Comparison of ENCODE assay signal across 8 mouse cellular contexts in the genomic region with DNA sequence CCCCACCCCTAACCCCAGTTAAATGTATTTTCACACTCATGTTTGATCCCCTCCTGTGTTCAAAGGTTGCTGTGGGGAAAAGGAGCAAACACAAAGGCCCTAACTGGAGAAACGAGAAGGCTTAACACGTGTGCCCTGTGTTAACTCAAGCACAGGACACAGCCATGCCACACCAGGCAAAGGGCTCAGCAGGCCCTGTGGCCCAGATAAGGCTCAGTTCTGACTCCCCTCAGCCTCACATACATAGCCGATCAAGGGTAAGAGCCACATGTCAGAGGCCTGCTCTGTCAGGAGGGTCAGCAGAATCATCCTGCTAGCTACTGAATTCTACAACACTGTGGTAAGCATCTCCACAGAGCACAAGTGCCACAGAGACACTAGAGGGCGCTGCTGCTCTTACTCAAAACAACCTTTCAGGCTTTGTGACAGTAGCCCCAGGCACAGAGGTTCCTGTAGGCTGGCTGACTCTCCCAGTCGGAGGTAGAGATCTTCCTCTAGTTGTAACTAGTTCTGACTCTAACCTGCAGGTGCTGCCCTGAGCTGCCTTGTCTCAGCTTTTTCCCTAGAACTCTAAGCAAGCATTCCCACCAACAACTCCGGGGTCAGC. TPM values are rescaled to one million over a fixed set of nuclear protein-coding genes. Genes with fewer than 3 reads are reported as not detected.
DNase-seq lines count a peak whose midpoint lies in the region; ATAC-seq and TF ChIP-seq lines count a peak whose summit lies in the region.

No protein-coding gene starts in this region.

- 41% methylated on average over 6 of the region's 6 CpGs for WGBS in heart, embryonic 16.5 days
- 34% methylated on average over 6 of the region's 6 CpGs for WGBS in liver, embryonic 14.5 days (ENCODE audit: insufficient replicate concordance)
- 41% methylated on average over 6 of the region's 6 CpGs for WGBS in neural tube, embryonic 12.5 days
- 41% methylated on average over 6 of the region's 6 CpGs for WGBS in stomach, postnatal 0 days

- peaks cover 18% of the 10 kb centered on the region for H3K4me1 ChIP-seq in heart, embryonic 16.5 days (ENCODE audit: control insufficient read depth, insufficient read depth, low read length)
- H3K4me1 ChIP-seq in liver, embryonic 14.5 days (replicated peaks; ENCODE audit: control insufficient read depth in 2 of 2, insufficient read depth in 2 of 2, low read length in 1 of 2) = no peaks in the 10 kb centered on the region
- no peaks in the 10 kb centered on the region for H3K4me1 ChIP-seq in neural tube, embryonic 12.5 days
- no peaks in the 10 kb centered on the region for H3K4me1 ChIP-seq in stomach, postnatal 0 days (replicated peaks; ENCODE audit: control insufficient read depth, insufficient read depth)

- no peak for TF ChIP-seq EP300 in liver, embryonic 14.5 days (IDR thresholded peaks at IDR 0.05; ENCODE audit: low read depth)
- TF ChIP-seq EP300 in stomach, postnatal 0 days (optimal IDR thresholded peaks at IDR 0.05) = no peak

- peak; percentile 93 for TF ChIP-seq CTCF in liver, embryonic 14.5 days (IDR thresholded peaks at IDR 0.05; ENCODE audit: low read depth)
- TF ChIP-seq CTCF in stomach, postnatal 0 days (IDR thresholded peaks at IDR 0.05; ENCODE audit: low read depth) = peak; percentile 98

- no peak overlapping the region for H3K4me3 ChIP-seq in heart, embryonic 16.5 days (ENCODE audit: low read length)
- H3K4me3 ChIP-seq in liver, embryonic 14.5 days (ENCODE audit: insufficient read depth in 1 of 2, low read depth in 2 of 2, low read length in 2 of 2) = no peak overlapping the region
- no peak overlapping the region for H3K4me3 ChIP-seq in neural tube, embryonic 12.5 days
- no peak overlapping the region for H3K4me3 ChIP-seq in stomach, postnatal 0 days (ENCODE audit: low read depth, low read length)

- peaks cover 15% of the 10 kb centered on the region; the same call in 1 of the 2 replicates for H3K36me3 ChIP-seq in heart, embryonic 16.5 days (ENCODE audit: control insufficient read depth, insufficient read depth)
- no peaks in the 10 kb centered on the region for H3K36me3 ChIP-seq in liver, embryonic 14.5 days (replicated peaks; ENCODE audit: control insufficient read depth, insufficient read depth, low read depth)
- 0 out of 2 replicates have a peak, but pooled peaks cover 3% of the 10 kb centered on the region for H3K36me3 ChIP-seq in neural tube, embryonic 12.5 days
- peaks cover 3% of the 10 kb centered on the region; the same call in 1 of the 2 replicates for H3K36me3 ChIP-seq in stomach, postnatal 0 days (ENCODE audit: control insufficient read depth, insufficient read depth, low read length)

- peak overlapping the region; percentile 10; the same call in 1 of the 2 replicates for H3K27ac ChIP-seq in heart, embryonic 16.5 days (ENCODE audit: low read length)
- H3K27ac ChIP-seq in liver, embryonic 14.5 days = no peak overlapping the region
- no peak overlapping the region for H3K27ac ChIP-seq in neural tube, embryonic 12.5 days
- H3K27ac ChIP-seq in stomach, postnatal 0 days (replicated peaks) = no peak overlapping the region

- H3K27me3 ChIP-seq in heart, embryonic 16.5 days (ENCODE audit: control insufficient read depth, insufficient read depth, low read length) = no peaks in the 10 kb centered on the region
- H3K27me3 ChIP-seq in liver, embryonic 14.5 days (ENCODE audit: control insufficient read depth, insufficient read depth, low read length) = no peaks in the 10 kb centered on the region
- H3K27me3 ChIP-seq in neural tube, embryonic 12.5 days (replicated peaks) = no peaks in the 10 kb centered on the region
- H3K27me3 ChIP-seq in stomach, postnatal 0 days (ENCODE audit: control insufficient read depth, insufficient read depth, low read length) = no peaks in the 10 kb centered on the region

- DNase-seq in CD8-positive naive resting alpha-beta T cell, adult 2 months (ENCODE audit: low read depth in 2 of 2, low spot score in 2 of 2) = peak; percentile 69 to 71
- DNase-seq in brain, embryonic 18.5 days (ENCODE audit: low read depth, low spot score) = peak; percentile 71
- DNase-seq in fibroblast of lung, adult 2 months (ENCODE audit: low read depth) = peak; percentile 34
- DNase-seq in kidney, postnatal 14 days = peak; percentile 91
- peak; percentile 65 to 66 (median 65) for DNase-seq in liver, embryonic 14.5 days (ENCODE audit: low read depth in 3 of 3, low spot score in 3 of 3)
- peak; percentile 87 for DNase-seq in stomach, postnatal 0 days (ENCODE audit: low spot score)

- ATAC-seq in heart, embryonic 16.5 days (replicated peaks; ENCODE audit: extremely low read depth, insufficient read depth, low FRiP score) = peak; percentile 78
- ATAC-seq in liver, embryonic 14.5 days (ENCODE audit: insufficient read depth) = peak; percentile 48
- ATAC-seq in neural tube, embryonic 12.5 days (ENCODE audit: low FRiP score, low read depth) = peak; percentile 81
- ATAC-seq in stomach, postnatal 0 days (ENCODE audit: low FRiP score, low TSS enrichment) = peak; percentile 75

- 0 out of 2 replicates have a peak overlapping the region, but pooled peaks have one; percentile 9 for H3K9ac ChIP-seq in heart, embryonic 16.5 days (ENCODE audit: low read length)
- H3K9ac ChIP-seq in liver, embryonic 14.5 days (replicated peaks) = no peak overlapping the region
- H3K9ac ChIP-seq in neural tube, embryonic 12.5 days = no peak overlapping the region
- H3K9ac ChIP-seq in stomach, postnatal 0 days (ENCODE audit: low read length) = no peak overlapping the region

- no peaks in the 10 kb centered on the region for H3K9me3 ChIP-seq in heart, embryonic 16.5 days (replicated peaks; ENCODE audit: control insufficient read depth, low read length)
- no peaks in the 10 kb centered on the region for H3K9me3 ChIP-seq in liver, embryonic 14.5 days (ENCODE audit: control insufficient read depth, low read length)
- H3K9me3 ChIP-seq in neural tube, embryonic 12.5 days = no peaks in the 10 kb centered on the region
- no peaks in the 10 kb centered on the region for H3K9me3 ChIP-seq in stomach, postnatal 0 days (ENCODE audit: control insufficient read depth, low read length)

- H3K4me2 ChIP-seq in heart, embryonic 16.5 days (ENCODE audit: low read depth, low read length) = no peak overlapping the region
- no peak overlapping the region for H3K4me2 ChIP-seq in liver, embryonic 14.5 days (ENCODE audit: low read depth)
- H3K4me2 ChIP-seq in neural tube, embryonic 12.5 days (replicated peaks) = no peak overlapping the region
- H3K4me2 ChIP-seq in stomach, postnatal 0 days (replicated peaks; ENCODE audit: low read depth) = no peak overlapping the region

RNA-seq across cellular contexts. Expression of a gene that starts 12.9 kb away (rescaled TPM):
- polyA plus RNA-seq in heart, embryonic 16.5 days (2015; fragmentation: Nextera tagmentation; extraction: Ambion mirVana) = 3.2 and 4.9 TPM in 2 replicates
- 0.69 and 0.77 TPM in 2 replicates for polyA plus RNA-seq in liver, embryonic 14.5 days (2012; rRNA removed)
- polyA plus RNA-seq in liver, embryonic 14.5 days (2014; fragmentation: Nextera tagmentation; extraction: Ambion mirVana) = 0.49 and 1.2 TPM in 2 replicates
- 9.1 and 11.7 TPM in 2 replicates for polyA plus RNA-seq in neural tube, embryonic 12.5 days (2016; fragmentation: Nextera tagmentation; extraction: Ambion mirVana)
- 8.4 and 8.9 TPM in 2 replicates for polyA plus RNA-seq in stomach, postnatal 0 days (2015; fragmentation: Nextera tagmentation; extraction: Ambion mirVana)

RNA-seq across cellular contexts. Expression of a gene that starts 28.3 kb away (rescaled TPM):
- 42.1 and 51.9 TPM in 2 replicates for polyA plus RNA-seq in heart, embryonic 16.5 days (2015; fragmentation: Nextera tagmentation; extraction: Ambion mirVana)
- polyA plus RNA-seq in liver, embryonic 14.5 days (2012; rRNA removed) = 0.29 and 0.40 TPM in 2 replicates
- 0.33 and 0.61 TPM in 2 replicates for polyA plus RNA-seq in liver, embryonic 14.5 days (2014; fragmentation: Nextera tagmentation; extraction: Ambion mirVana)
- polyA plus RNA-seq in neural tube, embryonic 12.5 days (2016; fragmentation: Nextera tagmentation; extraction: Ambion mirVana) = 9.0 and 9.4 TPM in 2 replicates
- 7.6 and 8.3 TPM in 2 replicates for polyA plus RNA-seq in stomach, postnatal 0 days (2015; fragmentation: Nextera tagmentation; extraction: Ambion mirVana)

Comparison
In these comparisons a context has a peak if more than half of its experiments do, and no peak if none do; other contexts are left out.
1. DNase-seq: peak in every context shown above with its lines; median percentile 91 in kidney, postnatal 14 days; 87 in stomach, postnatal 0 days; 71 in brain, embryonic 18.5 days; 70 in CD8-positive naive resting alpha-beta T cell, adult 2 months; 65 in liver, embryonic 14.5 days; 34 in fibroblast of lung, adult 2 months.